Mouse (Mus musculus) Patski (cell line): ENCODE data around the gene Mmrn1. TPM values are rescaled to one million over a fixed set of nuclear protein-coding genes. Genes with fewer than 3 reads are reported as not detected.

Source experiments
- ATAC-seq: fragments of 100-300 bp; one replicate; pipeline ENCODE4 v1.8.0; 2021
- CTCF ChIA-PET: fragments of 350-600 bp; sonication (Branson Sonifier 250); formaldehyde crosslinking; loops from one replicate; lab custom pipeline; 2022; ENCODE audit warnings: inconsistent platforms; lab: Charles Lee
- POLR2A ChIA-PET: fragments of 350-600 bp; sonication (Branson Sonifier 250); formaldehyde crosslinking; loops from one replicate; lab custom pipeline; 2022; ENCODE audit warnings: antibody characterized with exemption, inconsistent platforms; lab: Charles Lee
- DNase-seq: peaks from one replicate; pipeline ENCODE4 v3.0.0-alpha.2; 2011; ENCODE audit warnings: low read depth, low spot score
- H3K27me3 ChIP-seq: fragments of 371-371 bp; one replicate; pipeline ENCODE4 v1.5.1; 2021
- CTCF ChIP-seq: fragments of 100-300 bp; IDR thresholded peaks from one replicate; pipeline ENCODE4 v1.5.1; 2021
- in situ Hi-C: fragments of 300-500 bp; cut with MboI; formaldehyde crosslinking; loops from 3 replicates; pipeline ENCODE4 v1.11.1; 2018; ENCODE audit warnings: low pct_unique_long_range_greater_than_20kb, mixed read lengths
- polyA plus RNA-seq: library from polyadenylated mRNA; unstranded; gene quantifications from one replicate; pipeline ENCODE4 v1.2.3, GENCODE M21; 2021

Mmrn1 gene
- polyA plus RNA-seq, 1 experiment from 2014 or later = not detected

DNA sequence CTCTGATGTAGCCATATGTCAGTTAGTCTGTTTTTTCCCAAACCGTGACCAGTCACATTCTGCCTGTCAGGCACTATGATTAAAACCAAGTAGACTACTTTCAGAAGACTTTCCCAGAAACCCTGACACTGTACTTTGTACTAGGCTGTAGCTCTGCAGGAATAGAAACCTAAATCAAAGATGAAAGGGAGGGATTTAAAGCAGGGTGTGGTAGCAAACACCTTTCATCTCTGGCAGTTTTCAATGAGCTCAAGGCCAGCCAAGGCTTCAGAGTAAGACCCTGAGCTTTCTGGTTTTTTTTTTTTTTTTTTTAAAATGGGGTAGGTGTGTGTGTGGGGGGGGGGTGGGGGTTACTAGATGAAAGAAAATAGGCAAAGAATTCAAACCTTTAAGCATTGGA is 96.2 kb downstream of the Mmrn1 start:
- TF ChIP-seq CTCF = no peak
- POLR2A ChIA-PET = no interaction called here
- H3K27me3 ChIP-seq = no peaks in the 10 kb centered on the region
- CTCF ChIA-PET = no interaction called here
- ATAC-seq = no peak
- in situ Hi-C loops = no loop called here
- DNase-seq = no peak

GRCm38 (mm10) chr6:61033251-61033650 is 108.5 kb downstream of the Mmrn1 start:
- ChIA-PET CTCF (no interaction called here), POLR2A (no interaction called here)
- in situ Hi-C loops = no loop called here
- DNase-seq (no peak), ATAC-seq (no peak)
- H3K27me3 ChIP-seq = no peaks in the 10 kb centered on the region
- TF ChIP-seq CTCF = no peak

Other genes with a start within 250 kb of the Mmrn1 start
- not detected for gene Snca, start 95.1 kb upstream of the Mmrn1 start, polyA plus RNA-seq